ENCODE assay signal across 8 mouse cellular contexts in genomic region chr15:99223585-99224207, GRCm38 (mm10). TPM values are rescaled to one million over a fixed set of nuclear protein-coding genes. Genes with fewer than 3 reads are reported as not detected.
DNase-seq lines count a peak whose midpoint lies in the region; ATAC-seq lines count a peak whose summit lies in the region.

No protein-coding gene starts in this region.

- H3K36me3 ChIP-seq in forebrain, embryonic 15.5 days = no peaks in the 10 kb centered on the region
- H3K36me3 ChIP-seq in midbrain, embryonic 12.5 days = no peaks in the 10 kb centered on the region

- H3K4me2 ChIP-seq in forebrain, embryonic 15.5 days (replicated peaks) = peak overlapping the region; percentile 73
- peak overlapping the region; percentile 61 for H3K4me2 ChIP-seq in midbrain, embryonic 12.5 days (replicated peaks)

- ATAC-seq in forebrain, embryonic 15.5 days (replicated peaks) = no peak
- peak; percentile 23 for ATAC-seq in inflammation-experienced regulatory T-cells, adult 6 months
- ATAC-seq in midbrain, embryonic 12.5 days (ENCODE audit: low FRiP score, low read depth) = 0 out of 2 replicates have a peak, but pooled peaks have one; percentile 30

- H3K27ac ChIP-seq in forebrain, embryonic 15.5 days (replicated peaks) = no peak overlapping the region
- H3K27ac ChIP-seq in midbrain, embryonic 12.5 days (replicated peaks) = no peak overlapping the region

- WGBS in forebrain, embryonic 15.5 days = under 1% methylated on average over 44 of the region's 46 CpGs
- under 1% methylated on average over 29 of the region's 46 CpGs for WGBS in midbrain, embryonic 12.5 days

- no peaks in the 10 kb centered on the region for H3K9me3 ChIP-seq in forebrain, embryonic 15.5 days
- no peaks in the 10 kb centered on the region for H3K9me3 ChIP-seq in midbrain, embryonic 12.5 days

- peaks cover 82% of the 10 kb centered on the region for H3K27me3 ChIP-seq in forebrain, embryonic 15.5 days
- peaks cover 95% of the 10 kb centered on the region for H3K27me3 ChIP-seq in midbrain, embryonic 12.5 days

- DNase-seq in layer of hippocampus, adult 11-12 months (ENCODE audit: low spot score) = peak; percentile 58
- DNase-seq in layer of hippocampus, adult 9-10 months (ENCODE audit: low spot score) = no peak
- DNase-seq in c-Kit-positive CD71-positive TER-119-negative erythroid progenitor cells, embryonic 14.5 days (ENCODE audit: low read depth) = peak; percentile 11
- peak; percentile 40 for DNase-seq in left cerebral cortex, postnatal 4 days
- DNase-seq in testis, postnatal 10 days (ENCODE audit: low spot score) = peak; percentile 66

- peak overlapping the region; percentile 36 for H3K9ac ChIP-seq in forebrain, embryonic 15.5 days (replicated peaks)
- H3K9ac ChIP-seq in midbrain, embryonic 12.5 days (replicated peaks) = peak overlapping the region; percentile 21; the same call in 1 of the 2 replicates

- peaks cover 44% of the 10 kb centered on the region for H3K4me1 ChIP-seq in forebrain, embryonic 15.5 days
- H3K4me1 ChIP-seq in midbrain, embryonic 12.5 days = peaks cover 24% of the 10 kb centered on the region

- intact Hi-C loops in left cerebral cortex, postnatal 4 days (cut with DNase I) = no loop called here

- peak overlapping the region; percentile 47 for H3K4me3 ChIP-seq in forebrain, embryonic 15.5 days
- peak overlapping the region; percentile 42 for H3K4me3 ChIP-seq in midbrain, embryonic 12.5 days

RNA-seq across cellular contexts. Expression of gene Kcnh3, which starts 1.0 kb away (rescaled TPM):
- polyA plus RNA-seq in forebrain, embryonic 15.5 days (2015; fragmentation: Nextera tagmentation; extraction: Ambion mirVana) = 4.3 and 4.6 TPM in 2 replicates
- not detected for polyA plus RNA-seq in inflammation-experienced regulatory T-cells, adult 6 months (2017; shearing (Covaris generic))
- 10 to 100 TPM; 66.6 to 67.3 TPM for total RNA-seq in left cerebral cortex, postnatal 4 days (2021)
- polyA plus RNA-seq in midbrain, embryonic 12.5 days (2016; fragmentation: Nextera tagmentation; extraction: Ambion mirVana) = 0.16 and 0.23 TPM in 2 replicates

RNA-seq across cellular contexts. Expression of gene Mcrs1, which starts 28.1 kb away (rescaled TPM):
- polyA plus RNA-seq in forebrain, embryonic 15.5 days (2015; fragmentation: Nextera tagmentation; extraction: Ambion mirVana) = 209 and 212 TPM in 2 replicates
- polyA plus RNA-seq in inflammation-experienced regulatory T-cells, adult 6 months (2017; shearing (Covaris generic)) = 10 to 100 TPM; 48.4 to 56.9 (median 49.1) TPM
- total RNA-seq in left cerebral cortex, postnatal 4 days (2021) = 100 to 1,000 TPM; 136 to 139 TPM
- polyA plus RNA-seq in midbrain, embryonic 12.5 days (2016; fragmentation: Nextera tagmentation; extraction: Ambion mirVana) = 196 and 202 TPM in 2 replicates
